Mouse (Mus musculus) CH12.LX (cell line): Measurements from ENCODE around the gene Gpank1. TPM values are rescaled to one million over a fixed set of nuclear protein-coding genes. Genes with fewer than 3 reads are reported as not detected.

Source experiments
- DNase-seq: peaks from one replicate; pipeline ENCODE4 v3.0.0-alpha.2; 2013; ENCODE audit errors: extremely low read depth
- H3K27ac ChIP-seq: 2 replicates; pipeline ENCODE4 v1.5.1; 2012; ENCODE audit warnings: low read depth, mild to moderate bottlenecking, control low read depth, moderate library complexity; ENCODE audit not compliant: insufficient read depth
- H3K27me3 ChIP-seq: replicated peaks from 2 replicates; pipeline ENCODE3; 2012; ENCODE audit warnings: inconsistent platforms
- H3K36me3 ChIP-seq, 2 experiments: replicated peaks in 1 of 2; 2 replicates each; pipeline versions ENCODE3 to v1.6.1; 2012; ENCODE audit warnings: inconsistent platforms in 1 of 2, low read length in 1 of 2, mild to moderate bottlenecking in 1 of 2, mixed read lengths in 1 of 2, moderate library complexity in 1 of 2; ENCODE audit not compliant: control insufficient read depth in 1 of 2, insufficient read depth in 1 of 2
- H3K4me1 ChIP-seq, 2 experiments: 2 replicates each; pipeline ENCODE4 v1.6.1; 2012; ENCODE audit warnings: inconsistent platforms in 1 of 2, moderate library complexity in 1 of 2; ENCODE audit not compliant: insufficient read depth in 2 of 2, control insufficient read depth in 1 of 2
- H3K4me2 ChIP-seq: 2 replicates; pipeline ENCODE4 v1.6.1; 2012; ENCODE audit warnings: low read depth, mild to moderate bottlenecking, control low read depth; ENCODE audit not compliant: poor library complexity, insufficient read depth, severe bottlenecking
- H3K4me3 ChIP-seq, 3 experiments: fragments of 150-350 bp in 1 of 3; sonication (generic) in 1 of 3; replicated peaks in 1 of 3; 2 replicates each; pipeline versions ENCODE3 to v1.5.1; 2011 to 2012; ENCODE audit warnings: low read depth in 2 of 3, low read length in 2 of 3, mild to moderate bottlenecking in 2 of 3, moderate library complexity in 2 of 3, control low read depth in 1 of 3, improper control_type of control experiment in 1 of 3, inconsistent platforms in 1 of 3, mixed read lengths in 1 of 3; ENCODE audit not compliant: poor library complexity in 1 of 3
- H3K79me2 ChIP-seq: replicated peaks from 2 replicates; pipeline ENCODE4 v1.6.1; 2012; ENCODE audit warnings: mild to moderate bottlenecking, moderate library complexity; ENCODE audit not compliant: control insufficient read depth, poor library complexity, insufficient read depth, severe bottlenecking; ENCODE audit errors: extremely low read depth
- H3K9ac ChIP-seq: 2 replicates; pipeline ENCODE4 v1.6.1; 2012; ENCODE audit warnings: low read depth, mild to moderate bottlenecking, control low read depth, moderate library complexity; ENCODE audit not compliant: insufficient read depth
- H3K9me3 ChIP-seq: replicated peaks from 2 replicates; pipeline ENCODE3; 2012; ENCODE audit warnings: low read length, inconsistent platforms, mixed read lengths
- BHLHE40 ChIP-seq: IDR thresholded peaks from 2 replicates; pipeline ENCODE4 v1.6.1; 2011; ENCODE audit warnings: mild to moderate bottlenecking, low read depth, low read length, improper control_type of control experiment
- CHD2 ChIP-seq: IDR thresholded peaks from 2 replicates; pipeline ENCODE4 v1.6.1; 2011; ENCODE audit warnings: low read length, improper control_type of control experiment
- CTCF ChIP-seq, 2 experiments: IDR thresholded peaks in 1 of 2; conservative IDR thresholded peaks in 1 of 2; 2 replicates each; pipeline ENCODE4 v1.5.1; 2011 to 2012; ENCODE audit warnings: low read depth in 2 of 2, low read length in 2 of 2, improper control_type of control experiment in 1 of 2, inconsistent platforms in 1 of 2, mild to moderate bottlenecking in 1 of 2, moderate library complexity in 1 of 2
- E2F4 ChIP-seq: IDR thresholded peaks from 2 replicates; pipeline ENCODE4 v1.6.1; 2011; ENCODE audit warnings: low read depth, low read length, improper control_type of control experiment; ENCODE audit not compliant: insufficient replicate concordance
- ELF1 ChIP-seq: IDR thresholded peaks from 2 replicates; pipeline ENCODE4 v1.6.1; 2014; ENCODE audit warnings: low read depth, mild to moderate bottlenecking, inconsistent platforms, low read length, improper control_type of control experiment
- ETS1 ChIP-seq: conservative IDR thresholded peaks from 2 replicates; pipeline ENCODE4 v1.6.1; 2012; ENCODE audit warnings: low read depth, mild to moderate bottlenecking, inconsistent platforms, low read length, improper control_type of control experiment, moderate library complexity
- HCFC1 ChIP-seq: IDR thresholded peaks from 2 replicates; pipeline ENCODE4 v1.6.1; 2012; ENCODE audit warnings: low read depth, mild to moderate bottlenecking, inconsistent platforms, low read length, improper control_type of control experiment
- IRF4 ChIP-seq: IDR thresholded peaks from 2 replicates; pipeline ENCODE4 v1.6.1; 2014; ENCODE audit warnings: low read depth, mild to moderate bottlenecking, inconsistent platforms, low read length, improper control_type of control experiment
- JUN ChIP-seq: IDR thresholded peaks from 2 replicates; pipeline ENCODE4 v1.6.1; 2011; ENCODE audit warnings: low read depth, mild to moderate bottlenecking, low read length, improper control_type of control experiment, moderate library complexity; ENCODE audit not compliant: insufficient read depth
- JUND ChIP-seq: conservative IDR thresholded peaks from 2 replicates; pipeline ENCODE4 v1.6.1; 2011; ENCODE audit warnings: low read depth, low read length, improper control_type of control experiment
- KAT2A ChIP-seq: IDR thresholded peaks from 2 replicates; pipeline ENCODE4 v1.6.1; 2012; ENCODE audit warnings: low read length, improper control_type of control experiment, inconsistent platforms; ENCODE audit not compliant: insufficient replicate concordance
- MAFK ChIP-seq: IDR thresholded peaks from 2 replicates; pipeline ENCODE4 v1.6.1; 2011; ENCODE audit warnings: low read length, improper control_type of control experiment; ENCODE audit not compliant: insufficient replicate concordance
- MEF2A ChIP-seq: IDR thresholded peaks from 2 replicates; pipeline ENCODE4 v1.6.1; 2014; ENCODE audit warnings: low read depth, mild to moderate bottlenecking, inconsistent platforms, low read length, improper control_type of control experiment, borderline replicate concordance
- MXI1 ChIP-seq: IDR thresholded peaks from 2 replicates; pipeline ENCODE4 v1.6.1; 2011; ENCODE audit warnings: mild to moderate bottlenecking, low read depth, low read length, improper control_type of control experiment
- MYC ChIP-seq: IDR thresholded peaks from 2 replicates; pipeline ENCODE4 v1.6.1; 2011; ENCODE audit warnings: low read depth, mild to moderate bottlenecking, improper control_type of control experiment, low read length
- NELFE ChIP-seq: IDR thresholded peaks from 2 replicates; pipeline ENCODE4 v1.6.1; 2011; ENCODE audit warnings: low read depth, low read length, improper control_type of control experiment
- NRF1 ChIP-seq: IDR thresholded peaks from 2 replicates; pipeline ENCODE4 v1.6.1; 2014; ENCODE audit warnings: low read depth, mild to moderate bottlenecking, inconsistent platforms, low read length, improper control_type of control experiment, moderate library complexity
- POLR2A ChIP-seq: IDR thresholded peaks from 2 replicates; pipeline ENCODE4 v1.6.1; 2011; ENCODE audit warnings: low read depth, mild to moderate bottlenecking, improper control_type of control experiment, low read length
- POLR2AphosphoS2 ChIP-seq: IDR thresholded peaks from 2 replicates; pipeline ENCODE4 v1.6.1; 2011; ENCODE audit warnings: low read depth, low read length, improper control_type of control experiment
- RCOR1 ChIP-seq: conservative IDR thresholded peaks from 2 replicates; pipeline ENCODE4 v1.6.1; 2012; ENCODE audit warnings: low read depth, mild to moderate bottlenecking, inconsistent platforms, low read length, improper control_type of control experiment
- SIN3A ChIP-seq: IDR thresholded peaks from 2 replicates; pipeline ENCODE4 v1.6.1; 2012; ENCODE audit warnings: low read length, improper control_type of control experiment, inconsistent platforms
- TBP ChIP-seq: conservative IDR thresholded peaks from 2 replicates; pipeline ENCODE4 v1.6.1; 2011; ENCODE audit warnings: low read depth, low read length, improper control_type of control experiment
- UBTF ChIP-seq: IDR thresholded peaks from 2 replicates; pipeline ENCODE4 v1.6.1; 2012; ENCODE audit warnings: low read depth, mild to moderate bottlenecking, inconsistent platforms, low read length, improper control_type of control experiment, moderate library complexity
- USF1 ChIP-seq: IDR thresholded peaks from 2 replicates; pipeline ENCODE4 v1.6.1; 2014; ENCODE audit warnings: low read depth, mild to moderate bottlenecking, inconsistent platforms, low read length, improper control_type of control experiment
- ZC3H11A ChIP-seq: IDR thresholded peaks from 2 replicates; pipeline ENCODE4 v1.6.1; 2012; ENCODE audit warnings: low read depth, mild to moderate bottlenecking, inconsistent platforms, low read length, improper control_type of control experiment
- dilution Hi-C: fragments of 300-500 bp; cut with MboI; formaldehyde crosslinking; loops from 2 replicates; pipeline ENCODE4 v1.14.3; 2020; ENCODE audit warnings: low sequenced_read_pairs; ENCODE audit not compliant: extremely low pct_unique_long_range_greater_than_20kb, extremely low pct_ligation_motif_present
- in situ Hi-C: fragments of 300-500 bp; cut with MboI; formaldehyde crosslinking; loops from 3 replicates; pipeline ENCODE4 v1.14.3; 2019; ENCODE audit warnings: low sequenced_read_pairs, low pct_ligation_motif_present, low pct_unique_long_range_greater_than_20kb, mixed read lengths
- polyA plus RNA-seq: library from polyadenylated mRNA; unstranded; fragments of >175 nt; gene quantifications from 2 replicates; pipeline ENCODE4 v1.2.1, GENCODE M21; 2012; ENCODE audit warnings: low read depth; ENCODE audit not compliant: insufficient read length
- total RNA-seq, 2 experiments: library from RNA; depleted of rRNA; stranded (reverse); fragments of 300-350 nt in 1 of 2; fragments of >200 nt in 1 of 2; gene quantifications; 2 replicates each; pipeline ENCODE4 v1.2.3; 2012 to 2014

The Gpank1 gene
- total and polyA plus RNA-seq, 3 experiments, result 32.6 to 43.0 (median 33.6) TPM

DNA sequence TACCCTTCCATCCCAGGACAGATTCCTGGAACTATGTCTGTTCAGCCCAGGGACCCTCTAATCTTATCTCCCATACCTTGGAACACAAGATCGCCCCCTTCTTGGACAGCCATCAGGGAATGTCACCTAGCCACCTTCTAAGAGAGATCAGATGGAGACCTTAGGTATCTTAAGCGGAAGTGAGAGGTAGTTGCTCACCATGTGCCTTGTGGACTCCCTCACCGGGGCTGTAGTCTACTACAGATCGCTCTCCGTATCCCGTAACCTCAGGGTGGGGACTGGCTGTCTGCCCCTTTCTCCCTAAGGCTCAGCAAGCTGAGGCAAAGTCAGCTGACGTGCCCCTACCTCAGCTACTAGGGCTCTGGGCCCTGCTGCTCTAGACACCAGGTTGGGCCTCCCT is 17.2 kb upstream of the Gpank1 start:
- Histone ChIP-seq H3K36me3 (peaks cover 40 to 59% of the 10 kb centered on the region in 2 experiments), H3K27ac (no peak overlapping the region), H3K4me2 (no peak overlapping the region), H3K9ac (no peak overlapping the region), H3K79me2 (no peaks in the 10 kb centered on the region), H3K4me3 (no peak overlapping the region), H3K9me3 (no peaks in the 10 kb centered on the region), H3K27me3 (no peaks in the 10 kb centered on the region), H3K4me1 (peaks cover 0 to 4% of the 10 kb centered on the region in 2 experiments; a peak in 1 of 4 replicates)
- dilution Hi-C loops, result no loop called here
- no peak for TF ChIP-seq JUN
- no peak for TF ChIP-seq CTCF (conservative IDR thresholded peaks at IDR 0.05 in 1 of 2, IDR thresholded peaks at IDR 0.05 in 1 of 2; ENCODE audit: low read depth in 2 of 2, low read length in 2 of 2)
- TF ChIP-seq NRF1, result no peak
- no peak for TF ChIP-seq ETS1
- no peak for TF ChIP-seq ELF1
- TF ChIP-seq POLR2AphosphoS2, result no peak
- no peak for TF ChIP-seq MEF2A
- TF ChIP-seq NELFE, result no peak
- TF ChIP-seq MYC, result no peak
- TF ChIP-seq KAT2A, result no peak
- TF ChIP-seq ZC3H11A, result no peak
- no peak for TF ChIP-seq USF1
- no peak for TF ChIP-seq MAFK
- DNase-seq, result no peak
- in situ Hi-C loops, result no loop called here

DNA sequence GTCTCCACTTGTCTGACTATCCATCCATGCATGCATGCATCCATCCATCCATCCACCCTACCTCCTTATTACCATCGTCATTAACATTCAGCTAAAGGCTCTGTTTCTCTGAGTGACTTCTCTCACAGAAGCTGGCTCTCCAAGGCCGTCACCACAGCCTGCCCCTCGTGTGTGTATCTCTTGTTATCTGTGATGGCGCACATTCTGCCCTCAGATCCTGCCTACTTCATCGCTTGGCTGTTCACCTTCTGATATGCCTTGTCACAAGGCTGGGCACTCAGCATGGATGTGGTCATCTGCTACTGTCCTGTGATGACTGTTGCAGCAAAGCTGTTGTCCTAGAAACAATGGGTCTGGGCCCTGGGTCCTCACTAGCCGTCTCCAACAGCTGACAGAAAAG is 16.5 kb upstream of the Gpank1 start:
- in situ Hi-C loops, result no loop called here
- H3K4me1 ChIP-seq, result peaks cover 0 to 4% of the 10 kb centered on the region in 2 experiments; a peak in 1 of 4 replicates
- no peaks in the 10 kb centered on the region for H3K9me3 ChIP-seq
- no peak overlapping the region for H3K27ac ChIP-seq
- dilution Hi-C loops, result no loop called here
- H3K4me2 ChIP-seq, result no peak overlapping the region
- peaks cover 35 to 52% of the 10 kb centered on the region in 2 experiments for H3K36me3 ChIP-seq
- no peak overlapping the region for H3K4me3 ChIP-seq
- TF ChIP-seq POLR2A, result no peak
- TF ChIP-seq MYC, result no peak
- no peak for TF ChIP-seq BHLHE40
- TF ChIP-seq RCOR1, result no peak
- no peak for TF ChIP-seq ZC3H11A
- no peak for TF ChIP-seq JUND
- TF ChIP-seq HCFC1, result no peak
- no peak for TF ChIP-seq MXI1
- no peak for TF ChIP-seq IRF4
- TF ChIP-seq KAT2A, result no peak
- no peak for TF ChIP-seq USF1
- TF ChIP-seq CHD2, result no peak
- TF ChIP-seq TBP, result no peak
- no peak for TF ChIP-seq CTCF (conservative IDR thresholded peaks at IDR 0.05 in 1 of 2, IDR thresholded peaks at IDR 0.05 in 1 of 2; ENCODE audit: low read depth in 2 of 2, low read length in 2 of 2)
- TF ChIP-seq E2F4, result no peak
- no peak for TF ChIP-seq UBTF
- TF ChIP-seq ETS1, result no peak
- TF ChIP-seq SIN3A, result no peak
- TF ChIP-seq, all 38 proteins: peak for 0
- H3K9ac ChIP-seq, result no peak overlapping the region
- no peaks in the 10 kb centered on the region for H3K27me3 ChIP-seq
- H3K79me2 ChIP-seq, result no peaks in the 10 kb centered on the region
- DNase-seq, result no peak
